Mouse (Mus musculus): ENCODE data around the gene Alk. TPM values are rescaled to one million over a fixed set of nuclear protein-coding genes. Genes with fewer than 3 reads are reported as not detected.

The Alk gene
- polyA plus RNA-seq, 1 experiment from 2014 or later: 0.77 TPM

- no peaks in the 10 kb centered on the region for H3K36me3 ChIP-seq (replicated peaks)
- WGBS: 71% methylated on average over 12 of the region's 12 CpGs
- H3K27me3 ChIP-seq: no peaks in the 10 kb centered on the region
- H3K9ac ChIP-seq: no peak overlapping the region
- H3K4me1 ChIP-seq: 0 out of 2 replicates have a peak, but pooled peaks cover 5% of the 10 kb centered on the region
- peak overlapping the region; percentile 83 for H3K4me2 ChIP-seq
- H3K27ac ChIP-seq: no peak overlapping the region
- H3K4me3 ChIP-seq (replicated peaks): no peak overlapping the region
- no peaks in the 10 kb centered on the region for H3K9me3 ChIP-seq
- no peak for ATAC-seq (ENCODE audit: low FRiP score)
Observed at GRCm38 (mm10) chr17:71868828-71869227, 735.6 kb downstream of the Alk start.

- 90% methylated on average over 2 of the region's 2 CpGs for WGBS
- H3K27me3 ChIP-seq: no peaks in the 10 kb centered on the region
- H3K9ac ChIP-seq: no peak overlapping the region
- H3K9me3 ChIP-seq: no peaks in the 10 kb centered on the region
- H3K27ac ChIP-seq: no peak overlapping the region
- no peak overlapping the region for H3K4me2 ChIP-seq
- ATAC-seq (ENCODE audit: low FRiP score): no peak
- H3K36me3 ChIP-seq (replicated peaks): no peaks in the 10 kb centered on the region
- H3K4me1 ChIP-seq: 0 out of 2 replicates have a peak, but pooled peaks cover 5% of the 10 kb centered on the region
- no peak overlapping the region for H3K4me3 ChIP-seq (replicated peaks)
Observed at GRCm38 (mm10) chr17:71867892-71868291, 736.5 kb downstream of the Alk start.

- Histone ChIP-seq H3K27me3 (no peaks in the 10 kb centered on the region), H3K4me3 (replicated peaks) (no peak overlapping the region), H3K9me3 (no peaks in the 10 kb centered on the region), H3K27ac (no peak overlapping the region), H3K4me2 (no peak overlapping the region), H3K4me1 (0 out of 2 replicates have a peak, but pooled peaks cover 5% of the 10 kb centered on the region), H3K36me3 (replicated peaks) (no peaks in the 10 kb centered on the region), H3K9ac (no peak overlapping the region)
- WGBS: 84% methylated on average over 5 of the region's 5 CpGs
- ATAC-seq (ENCODE audit: low FRiP score): no peak
Observed at GRCm38 (mm10) chr17:71865437-71865836, 739.0 kb downstream of the Alk start.

- WGBS: 91% methylated on average over 8 of the region's 8 CpGs
- H3K4me2 ChIP-seq: no peak overlapping the region
- H3K4me3 ChIP-seq (replicated peaks): no peak overlapping the region
- no peaks in the 10 kb centered on the region for H3K4me1 ChIP-seq
- H3K27ac ChIP-seq: no peak overlapping the region
- H3K9ac ChIP-seq: no peak overlapping the region
- peaks cover 7% of the 10 kb centered on the region for H3K36me3 ChIP-seq (replicated peaks)
- H3K27me3 ChIP-seq: no peaks in the 10 kb centered on the region
- H3K9me3 ChIP-seq: no peaks in the 10 kb centered on the region
- no peak for ATAC-seq (ENCODE audit: low FRiP score)
Observed at GRCm38 (mm10) chr17:71864039-71864438, 740.4 kb downstream of the Alk start.

- no peaks in the 10 kb centered on the region for H3K27me3 ChIP-seq
- no peak overlapping the region for H3K27ac ChIP-seq
- H3K9ac ChIP-seq: no peak overlapping the region
- H3K4me3 ChIP-seq (replicated peaks): no peak overlapping the region
- H3K9me3 ChIP-seq: no peaks in the 10 kb centered on the region
- peaks cover 8% of the 10 kb centered on the region for H3K36me3 ChIP-seq (replicated peaks)
- no peak for ATAC-seq (ENCODE audit: low FRiP score)
- 88% methylated on average over 4 of the region's 4 CpGs for WGBS
- H3K4me1 ChIP-seq: no peaks in the 10 kb centered on the region
- no peak overlapping the region for H3K4me2 ChIP-seq
Observed at GRCm38 (mm10) chr17:71862895-71863294, 741.5 kb downstream of the Alk start.

- Histone ChIP-seq H3K9ac (no peak overlapping the region), H3K4me2 (no peak overlapping the region), H3K9me3 (no peaks in the 10 kb centered on the region), H3K27me3 (no peaks in the 10 kb centered on the region), H3K4me3 (replicated peaks) (no peak overlapping the region), H3K27ac (no peak overlapping the region), H3K4me1 (no peaks in the 10 kb centered on the region), H3K36me3 (replicated peaks) (peaks cover 8% of the 10 kb centered on the region)
- 85% methylated on average over 3 of the region's 3 CpGs for WGBS
- no peak for ATAC-seq (ENCODE audit: low FRiP score)
Observed at GRCm38 (mm10) chr17:71862184-71862583, 742.2 kb downstream of the Alk start.

GRCm38 (mm10) chr17:71831960-71832359 is 772.5 kb downstream of the Alk start:
- Histone ChIP-seq H3K4me2 (no peak overlapping the region), H3K27ac (no peak overlapping the region), H3K4me3 (replicated peaks) (no peak overlapping the region), H3K9ac (no peak overlapping the region), H3K9me3 (no peaks in the 10 kb centered on the region), H3K4me1 (no peaks in the 10 kb centered on the region), H3K27me3 (no peaks in the 10 kb centered on the region), H3K36me3 (replicated peaks) (peaks cover 35% of the 10 kb centered on the region)
- WGBS: 93% methylated on average over 3 of the region's 3 CpGs
- no peak for ATAC-seq (ENCODE audit: low FRiP score)

GRCm38 (mm10) chr17:71828647-71829414 is 775.6 kb downstream of the Alk start:
- no peak overlapping the region for H3K27ac ChIP-seq
- H3K4me3 ChIP-seq (replicated peaks): no peak overlapping the region
- no peaks in the 10 kb centered on the region for H3K27me3 ChIP-seq
- H3K4me1 ChIP-seq: no peaks in the 10 kb centered on the region
- H3K4me2 ChIP-seq: no peak overlapping the region
- ATAC-seq (ENCODE audit: low FRiP score): no peak
- no peaks in the 10 kb centered on the region for H3K9me3 ChIP-seq
- no peak overlapping the region for H3K9ac ChIP-seq
- 77% methylated on average over 12 of the region's 12 CpGs for WGBS
- H3K36me3 ChIP-seq (replicated peaks): peaks cover 40% of the 10 kb centered on the region

GRCm38 (mm10) chr17:71827627-71828026 is 776.8 kb downstream of the Alk start:
- H3K9ac ChIP-seq: no peak overlapping the region
- no peak overlapping the region for H3K27ac ChIP-seq
- no peak overlapping the region for H3K4me2 ChIP-seq
- ATAC-seq (ENCODE audit: low FRiP score): no peak
- H3K4me3 ChIP-seq (replicated peaks): no peak overlapping the region
- no peaks in the 10 kb centered on the region for H3K9me3 ChIP-seq
- WGBS: 74% methylated on average over 8 of the region's 8 CpGs
- peaks cover 40% of the 10 kb centered on the region for H3K36me3 ChIP-seq (replicated peaks)
- H3K27me3 ChIP-seq: no peaks in the 10 kb centered on the region
- H3K4me1 ChIP-seq: no peaks in the 10 kb centered on the region

- no peak overlapping the region for H3K4me2 ChIP-seq
- no peak for ATAC-seq (ENCODE audit: low FRiP score)
- no peaks in the 10 kb centered on the region for H3K9me3 ChIP-seq
- no peak overlapping the region for H3K27ac ChIP-seq
- H3K4me1 ChIP-seq: no peaks in the 10 kb centered on the region
- peaks cover 37% of the 10 kb centered on the region for H3K36me3 ChIP-seq (replicated peaks)
- no peak overlapping the region for H3K9ac ChIP-seq
- 88% methylated on average over 3 of the region's 3 CpGs for WGBS
- H3K27me3 ChIP-seq: no peaks in the 10 kb centered on the region
- H3K4me3 ChIP-seq (replicated peaks): no peak overlapping the region
Observed at GRCm38 (mm10) chr17:71826603-71827002, 777.8 kb downstream of the Alk start.

GRCm38 (mm10) chr17:71823622-71824306 is 780.7 kb downstream of the Alk start:
- Histone ChIP-seq H3K9me3 (no peaks in the 10 kb centered on the region), H3K4me2 (no peak overlapping the region), H3K27me3 (no peaks in the 10 kb centered on the region), H3K4me3 (replicated peaks) (no peak overlapping the region), H3K27ac (no peak overlapping the region), H3K9ac (no peak overlapping the region), H3K4me1 (no peaks in the 10 kb centered on the region), H3K36me3 (replicated peaks) (peaks cover 33% of the 10 kb centered on the region)
- ATAC-seq (ENCODE audit: low FRiP score): no peak
- 91% methylated on average over 8 of the region's 8 CpGs for WGBS
